18 mouse cellular contexts compared by ENCODE assay signal in the genomic region with DNA sequence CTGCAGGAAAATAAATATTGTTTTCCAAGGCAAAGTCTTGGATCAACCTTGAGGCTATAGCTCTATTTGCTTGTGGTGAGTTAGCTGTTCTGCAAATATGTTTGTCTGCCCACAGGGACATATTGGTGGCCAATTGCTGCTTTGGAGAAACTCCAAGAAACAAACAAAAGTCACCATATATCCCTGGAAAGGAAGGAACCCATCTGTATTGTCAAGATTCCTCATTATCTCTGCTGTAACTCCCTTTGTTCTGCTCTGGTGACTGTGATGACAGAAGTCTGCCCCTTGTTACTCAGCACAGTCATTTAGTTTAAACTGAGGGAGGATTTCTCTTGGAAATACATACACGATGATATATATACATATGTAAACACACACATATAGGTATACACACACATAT.
"Had no signal": no experiment of that assay in that cellular context is flagged by ENCODE, and none has a peak within 500 bp of the region (broad histone marks: within the 10 kb centered on the region; RNA-seq: fewer than 3 reads in every experiment).

No protein-coding gene starts in this region.

- H3K9me3 ChIP-seq: limb, embryonic 10.5 days; limb, embryonic 13.5 days; liver, embryonic 12.5 days; liver, embryonic 15.5 days; midbrain, embryonic 12.5 days; stomach, embryonic 15.5 days had no signal

- ATAC-seq: hindbrain, postnatal 0 days; inflammation-experienced regulatory T-cells, adult 6 months; intestine, embryonic 16.5 days; liver, embryonic 12.5 days had no signal

- H3K4me3 ChIP-seq: limb, embryonic 10.5 days; limb, embryonic 13.5 days; liver, embryonic 12.5 days; liver, embryonic 15.5 days; midbrain, embryonic 12.5 days; stomach, embryonic 15.5 days had no signal

- H3K4me1 ChIP-seq: limb, embryonic 10.5 days; liver, embryonic 15.5 days; midbrain, embryonic 12.5 days; stomach, embryonic 15.5 days had no signal

- H3K27me3 ChIP-seq: limb, embryonic 13.5 days; liver, embryonic 12.5 days; liver, embryonic 15.5 days; midbrain, embryonic 12.5 days; stomach, embryonic 15.5 days had no signal

- H3K9ac ChIP-seq: limb, embryonic 13.5 days; liver, embryonic 12.5 days; liver, embryonic 15.5 days; midbrain, embryonic 12.5 days; stomach, embryonic 15.5 days had no signal

- H3K27ac ChIP-seq: hindbrain, postnatal 0 days; limb, embryonic 10.5 days; limb, embryonic 13.5 days; liver, embryonic 12.5 days; liver, embryonic 15.5 days; macrophage; midbrain, embryonic 12.5 days; stomach, embryonic 15.5 days had no signal

- H3K36me3 ChIP-seq: limb, embryonic 10.5 days; limb, embryonic 13.5 days; liver, embryonic 12.5 days; liver, embryonic 15.5 days; midbrain, embryonic 12.5 days; stomach, embryonic 15.5 days had no signal

- H3K4me2 ChIP-seq: limb, embryonic 13.5 days; liver, embryonic 12.5 days; liver, embryonic 15.5 days; midbrain, embryonic 12.5 days; stomach, embryonic 15.5 days had no signal

- DNase-seq: kidney, adult 18-20 months; kidney, postnatal 10 days; kidney, postnatal 4 days; liver; lung, adult 18-20 months; right cerebral cortex, postnatal 25 days; spleen, adult 18-20 months; thymus, postnatal 25 days had no signal
